Mouse (Mus musculus): Measurements from ENCODE around the gene Eda.

Eda gene

DNA sequence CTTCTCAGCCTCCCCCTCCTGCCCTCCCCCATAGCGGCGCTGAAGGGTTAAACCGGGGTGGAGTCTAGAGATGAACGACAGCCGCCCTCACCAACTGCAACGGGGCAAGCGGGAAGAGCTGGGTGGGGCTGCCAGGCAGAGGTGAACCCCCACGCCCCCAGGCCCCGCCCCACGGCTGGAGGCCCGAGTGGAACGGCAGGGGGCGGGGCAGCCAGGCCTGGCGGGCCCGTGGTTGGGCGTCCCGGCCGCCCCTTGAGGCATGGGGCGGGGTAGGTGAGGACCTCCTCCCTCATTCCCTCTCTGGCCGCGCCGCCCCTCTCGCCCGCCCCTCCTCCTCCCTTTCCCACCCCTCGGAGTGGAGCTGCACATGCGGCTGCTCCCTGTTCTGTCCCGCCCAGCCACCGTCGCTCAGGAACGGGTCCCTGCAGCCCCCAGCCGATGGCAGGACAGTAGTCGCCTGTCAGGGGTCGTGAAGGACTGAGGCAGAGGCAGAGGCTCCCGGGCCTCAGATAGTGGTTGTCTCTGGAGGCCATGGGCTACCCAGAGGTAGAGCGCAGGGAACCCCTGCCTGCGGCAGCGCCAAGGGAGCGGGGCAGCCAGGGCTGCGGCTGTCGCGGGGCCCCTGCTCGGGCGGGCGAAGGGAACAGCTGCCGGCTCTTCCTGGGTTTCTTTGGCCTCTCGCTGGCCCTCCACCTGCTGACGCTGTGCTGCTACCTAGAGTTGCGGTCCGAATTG, at the start of gene Eda:
Gene Eda, plus strand, starts transcription at position 357 of the 735 bp plus-strand sequence.
- peak; percentile 66 for DNase-seq

DNA sequence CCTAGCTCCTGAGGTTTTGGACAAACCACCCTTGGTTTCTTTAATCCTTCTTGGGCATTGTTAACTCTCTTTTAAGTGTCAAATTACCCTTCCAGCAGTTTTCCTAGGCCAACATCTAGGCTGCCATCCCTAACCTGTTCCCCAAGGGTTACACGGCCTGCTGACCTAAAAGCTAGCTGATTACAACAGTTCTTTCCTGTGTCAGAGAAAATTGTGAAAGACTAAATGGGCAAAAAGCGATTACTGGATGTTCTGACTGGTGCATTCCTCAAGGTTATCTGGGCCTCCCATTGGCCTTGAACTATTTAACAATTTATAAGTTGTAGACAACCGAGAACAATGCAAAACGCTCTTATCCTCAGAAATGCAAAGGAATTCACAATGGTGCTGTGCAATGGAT, 14.4 kb upstream of the Eda start:
- no peak for DNase-seq

DNA sequence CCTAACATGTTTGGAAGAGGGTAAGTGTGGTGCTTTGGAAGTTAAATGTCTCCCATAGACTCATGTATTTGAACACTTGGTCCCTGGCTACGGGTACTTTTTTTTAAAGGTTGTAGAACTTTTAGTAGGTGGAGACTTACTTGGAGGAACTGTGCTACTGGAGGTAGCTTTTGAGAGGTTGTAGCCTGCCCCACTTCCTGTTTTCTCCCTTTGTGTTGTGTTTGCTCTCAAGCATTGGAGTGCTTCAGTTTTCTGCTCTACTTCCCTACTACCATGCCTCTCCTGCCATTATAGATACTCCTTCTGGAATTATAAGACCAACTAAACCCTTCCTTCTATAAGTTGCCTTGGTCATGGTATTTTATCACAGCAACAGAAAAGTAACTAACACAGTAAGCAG, 5.3 kb upstream of the Eda start:
- DNase-seq: no peak

DNA sequence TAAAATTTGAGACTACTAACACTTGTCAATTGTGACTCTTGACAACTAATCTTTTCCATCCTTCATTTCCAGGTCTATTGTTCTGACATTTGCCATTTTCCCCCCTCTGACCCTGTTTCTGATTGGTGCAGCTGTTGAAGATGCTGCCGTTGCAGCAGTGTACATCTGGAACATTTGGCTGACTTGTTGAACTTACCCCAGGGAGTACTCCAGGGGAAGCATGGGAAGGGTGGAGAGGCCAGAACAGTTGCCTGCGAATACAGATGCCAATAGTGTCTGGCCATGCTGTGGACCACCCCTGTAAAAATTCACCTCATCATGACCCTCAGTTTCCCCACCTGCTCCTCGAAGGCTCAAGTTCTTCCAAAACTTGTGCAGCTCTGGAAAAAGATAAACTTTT, 1.0 kb upstream of the Eda start:
- no peak for DNase-seq

DNA sequence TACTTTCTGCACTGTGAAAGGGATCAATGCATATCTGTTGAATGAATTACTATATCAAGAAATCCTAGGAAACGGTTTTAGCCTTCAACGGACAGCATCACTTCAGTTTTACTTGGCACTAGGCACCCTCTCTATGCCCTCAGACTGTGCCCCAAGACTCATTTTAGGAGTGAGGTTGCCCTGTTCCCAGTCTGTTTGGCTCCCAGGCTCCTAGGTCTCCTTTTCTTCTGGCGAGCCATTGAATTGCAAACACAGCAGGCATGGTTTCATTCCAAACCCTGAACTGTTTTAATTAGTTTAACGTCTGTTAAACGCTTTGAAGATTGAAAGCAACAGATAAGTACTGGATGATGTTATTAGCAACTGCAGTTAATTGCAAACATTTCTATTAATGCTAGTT, 603 bp upstream of the Eda start:
- no peak for DNase-seq

DNA sequence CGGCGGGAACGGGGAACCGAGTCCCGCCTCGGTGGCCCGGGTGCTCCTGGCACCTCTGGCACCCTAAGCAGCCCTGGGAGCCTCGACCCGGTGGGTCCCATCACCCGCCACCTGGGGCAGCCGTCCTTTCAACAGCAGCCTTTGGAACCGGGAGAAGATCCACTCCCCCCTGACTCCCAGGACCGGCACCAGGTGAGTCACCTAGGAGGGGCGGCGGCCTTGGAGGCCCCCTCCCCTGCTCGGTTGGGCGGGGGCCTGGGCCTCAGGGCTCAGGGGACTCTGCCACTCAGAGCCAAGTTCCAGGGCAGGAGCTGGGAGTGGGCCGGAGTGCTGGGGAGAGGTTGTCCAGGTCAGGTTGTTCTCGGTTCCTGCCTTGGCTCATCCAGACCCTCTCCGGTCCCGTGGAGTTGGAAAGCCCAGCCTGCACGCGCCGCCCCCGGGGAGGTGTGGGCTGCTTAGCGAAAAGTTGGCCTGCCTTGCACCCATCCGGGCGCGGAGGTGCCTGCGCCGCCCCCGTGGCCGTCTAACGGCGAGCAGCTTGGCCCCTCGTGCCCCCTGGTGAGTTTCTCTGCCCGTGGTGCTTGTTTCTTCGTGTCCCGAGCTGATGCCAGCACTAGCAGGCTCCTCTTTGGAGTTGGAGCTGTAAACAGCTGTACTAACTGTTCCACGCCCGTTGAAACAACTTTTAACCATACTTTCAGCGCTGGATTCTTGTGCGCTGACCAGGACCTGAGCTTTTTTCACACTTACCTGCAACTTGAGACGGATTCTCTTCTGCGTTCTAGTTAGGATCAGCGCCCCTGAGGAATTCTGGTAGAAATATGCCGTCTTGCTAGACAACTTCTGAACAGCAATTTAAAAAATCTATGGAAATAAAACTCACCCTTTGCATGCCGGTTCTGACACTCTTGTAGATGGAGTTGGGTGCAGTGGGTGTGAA, 849 bp downstream of the Eda start:
- peak; percentile 9 for DNase-seq

DNA sequence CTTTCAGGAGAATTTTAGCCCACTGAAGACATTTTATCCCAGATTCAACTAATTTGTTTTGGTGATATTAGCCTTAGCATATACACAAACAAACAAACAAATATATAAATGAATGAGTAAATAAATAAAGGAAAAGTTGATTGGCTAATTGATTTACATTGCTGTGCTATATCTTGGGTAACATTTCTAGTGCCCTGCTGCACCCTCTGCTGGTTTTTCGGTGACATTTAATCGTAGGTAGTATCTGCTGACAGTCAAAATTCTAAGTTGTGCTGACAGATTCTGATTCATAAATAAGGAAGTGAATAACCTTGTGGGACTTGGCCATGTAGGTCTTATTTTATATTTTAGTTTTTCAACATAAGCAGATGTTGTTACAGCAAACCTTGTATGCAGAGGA, 2.9 kb downstream of the Eda start:
- DNase-seq: no peak

DNA sequence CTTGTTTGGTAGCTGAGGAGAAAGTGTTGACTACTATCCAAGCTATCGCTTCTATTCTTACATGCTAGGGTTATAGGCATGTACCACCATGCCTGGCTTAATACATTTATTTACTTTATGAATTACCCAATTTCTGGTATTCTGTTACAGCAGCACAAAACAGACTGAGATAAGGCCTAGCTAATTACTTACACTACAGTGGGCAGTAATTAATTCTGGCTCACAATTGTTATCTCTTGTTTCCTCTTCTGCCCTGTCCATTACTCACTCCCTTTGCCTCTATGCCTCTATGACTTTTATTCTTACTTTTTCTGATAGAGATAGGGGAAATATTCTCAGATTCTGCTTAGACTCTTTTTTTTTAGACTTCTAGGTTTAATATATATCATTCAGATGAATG, 18.0 kb downstream of the Eda start:
- no peak for DNase-seq

DNA sequence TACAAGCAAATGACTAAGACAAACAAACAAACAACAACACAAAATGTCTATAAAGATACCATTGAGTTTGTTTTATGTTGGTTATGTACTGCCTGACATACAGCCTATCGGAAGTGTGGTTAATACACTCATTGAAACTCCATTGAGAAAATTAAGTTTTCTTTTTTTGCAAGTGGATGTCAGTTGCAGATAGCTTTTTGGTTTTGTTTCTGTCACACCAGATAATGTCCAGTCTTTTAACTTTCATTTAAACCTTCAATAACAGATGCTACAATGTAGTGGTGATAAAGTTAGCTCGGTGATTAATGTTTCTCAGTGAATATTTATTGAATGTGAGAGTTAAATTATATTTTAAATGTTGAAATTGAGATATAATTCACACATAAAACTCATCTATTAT, 23.9 kb downstream of the Eda start:
- no peak for DNase-seq

DNA sequence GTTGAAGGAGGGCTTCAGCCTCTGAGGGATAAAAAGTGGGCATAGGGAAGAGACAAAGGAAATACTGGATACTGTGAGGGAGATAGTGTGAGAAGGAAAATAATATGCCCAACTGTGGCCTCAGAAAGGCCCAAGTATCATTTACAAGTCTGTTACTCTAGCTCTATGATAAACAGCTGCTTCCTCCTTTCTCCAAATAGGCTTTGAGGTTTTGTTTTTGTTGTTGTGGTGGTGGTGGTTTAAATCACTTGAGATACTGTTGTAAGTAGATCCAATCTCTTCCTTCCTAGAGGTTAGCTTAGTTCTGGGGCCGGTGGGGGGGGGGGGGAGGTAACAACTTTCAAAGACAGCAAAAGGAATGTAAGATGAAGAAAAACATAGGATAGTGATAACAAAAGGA, 143.0 kb downstream of the Eda start:
- no peak for DNase-seq

DNA sequence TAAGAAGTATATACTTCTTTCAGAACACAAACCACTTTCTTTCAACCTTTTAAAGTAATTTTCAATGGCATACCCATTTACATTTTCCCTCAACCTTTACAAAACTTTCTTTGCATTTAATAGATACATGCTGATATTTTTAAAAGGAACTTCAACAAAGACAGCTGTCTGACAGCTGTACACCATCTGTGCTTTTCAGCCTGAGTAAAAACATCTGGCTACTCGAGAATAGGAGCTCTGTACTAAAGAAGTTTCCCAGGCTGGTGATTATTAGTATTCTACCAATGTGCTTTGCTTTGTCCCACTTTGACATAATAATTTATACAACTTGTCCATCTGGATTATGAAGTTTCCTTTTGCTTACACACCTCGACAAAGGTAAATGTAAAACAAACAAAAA, 219.9 kb downstream of the Eda start:
- no peak for DNase-seq

DNA sequence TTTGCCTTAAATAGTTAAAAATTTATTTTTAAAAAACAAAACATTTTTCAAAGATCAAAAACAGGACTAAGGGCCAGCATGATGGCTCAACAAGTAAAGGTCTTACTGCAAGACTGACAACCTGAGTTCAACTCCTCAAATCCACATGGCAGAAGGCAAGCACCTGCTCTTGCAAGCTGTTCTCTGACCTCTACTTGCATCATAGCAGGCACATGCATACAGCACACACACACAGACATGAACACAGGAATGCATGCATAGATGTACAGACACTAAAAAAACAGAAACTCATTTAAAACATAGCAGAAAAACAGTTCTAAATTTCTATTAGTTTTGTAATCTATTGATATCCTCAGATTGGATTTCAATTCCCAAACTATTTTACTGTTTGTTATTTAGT, 338.2 kb downstream of the Eda start:
- DNase-seq: no peak

DNA sequence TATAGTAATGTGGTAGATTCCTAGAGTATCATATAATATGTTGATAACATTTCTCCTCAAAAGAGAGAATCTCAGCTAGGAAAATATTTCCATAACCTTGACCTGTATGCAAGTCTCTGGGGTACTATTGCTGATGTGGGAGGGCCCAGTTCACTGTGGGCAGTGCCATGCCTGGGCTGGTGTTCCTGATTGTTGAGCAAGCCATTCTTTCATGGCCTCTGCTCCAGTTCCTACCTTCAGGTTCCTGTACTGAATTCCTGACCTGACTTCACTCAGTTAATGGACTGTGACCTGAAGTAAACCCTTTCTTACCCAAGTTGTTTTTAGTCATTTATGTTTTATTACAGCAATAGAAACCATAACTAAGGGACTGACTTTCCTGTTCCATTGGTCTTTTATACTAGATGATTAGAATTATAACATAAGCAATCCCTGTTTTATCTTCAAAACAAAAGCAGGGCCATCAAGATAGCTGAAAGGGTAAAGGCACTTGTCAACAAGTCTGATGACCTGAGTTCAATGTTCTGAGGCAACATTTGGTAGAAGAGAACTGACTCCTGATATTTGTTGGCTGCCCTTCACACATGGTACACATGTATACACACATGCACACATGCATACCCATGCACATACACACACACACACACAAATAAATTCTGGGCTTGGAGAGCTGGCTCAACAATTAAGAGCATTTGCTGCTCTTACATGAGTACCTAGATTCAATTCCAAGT, 338.9 kb downstream of the Eda start:
- DNase-seq: no peak

DNA sequence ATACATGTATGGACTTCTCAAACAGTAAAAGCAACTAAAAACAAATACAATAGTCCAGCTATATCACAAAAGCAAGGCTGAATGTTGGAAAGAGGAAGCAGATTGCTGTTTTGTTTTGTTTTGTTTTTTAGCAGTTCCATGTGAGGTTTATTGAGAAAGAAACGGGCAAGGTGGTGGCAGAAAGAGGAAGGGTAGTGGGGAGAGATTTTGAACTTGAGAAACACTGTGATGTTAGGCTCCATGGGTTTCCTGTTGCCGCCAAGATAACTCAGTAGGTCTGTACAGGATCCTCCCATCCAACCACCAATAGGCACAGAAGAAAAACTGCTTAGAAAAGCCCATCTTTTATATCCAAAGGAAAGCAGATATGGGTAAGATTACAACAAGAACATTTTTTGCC, 365.3 kb downstream of the Eda start:
- no peak for DNase-seq

DNA sequence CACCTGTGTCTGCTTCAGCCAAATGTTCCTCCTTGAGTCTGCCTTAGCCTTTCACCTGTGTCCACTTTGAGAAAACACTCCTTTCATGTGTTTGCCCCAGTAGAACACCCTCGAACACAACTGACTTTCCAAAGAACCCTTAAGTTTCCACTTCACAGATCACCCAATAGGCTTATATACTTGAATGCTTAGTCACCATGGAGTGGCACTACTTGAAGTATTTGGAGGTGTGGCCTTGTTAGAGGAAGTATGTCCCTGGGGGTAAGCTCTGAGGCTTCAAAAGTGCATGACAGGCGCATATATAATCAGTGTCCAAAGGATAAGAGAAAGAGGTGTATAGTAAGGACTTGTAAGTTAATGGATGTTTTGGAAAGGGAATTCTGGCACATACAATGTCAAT, 369.0 kb downstream of the Eda start:
- DNase-seq: no peak

DNA sequence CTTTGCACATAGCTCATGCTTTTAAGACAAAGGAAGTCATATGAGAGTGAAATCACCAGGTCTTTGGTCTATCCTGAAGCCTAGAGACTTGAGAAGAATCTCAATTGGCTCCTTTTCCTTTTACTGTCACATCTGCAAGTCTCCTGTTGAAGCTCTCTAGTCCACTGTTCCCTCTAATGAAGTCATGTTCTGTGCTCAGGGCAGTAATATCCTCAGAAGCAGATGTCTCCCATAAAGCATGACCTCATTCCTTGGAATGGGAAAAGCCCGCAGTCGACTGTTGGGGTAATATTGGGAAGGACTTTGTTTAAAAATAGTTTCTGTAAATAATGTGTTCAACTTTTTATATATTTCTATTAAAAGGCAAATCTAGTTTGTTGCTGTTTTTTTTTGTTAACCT, 381.6 kb downstream of the Eda start:
- DNase-seq: no peak

DNA sequence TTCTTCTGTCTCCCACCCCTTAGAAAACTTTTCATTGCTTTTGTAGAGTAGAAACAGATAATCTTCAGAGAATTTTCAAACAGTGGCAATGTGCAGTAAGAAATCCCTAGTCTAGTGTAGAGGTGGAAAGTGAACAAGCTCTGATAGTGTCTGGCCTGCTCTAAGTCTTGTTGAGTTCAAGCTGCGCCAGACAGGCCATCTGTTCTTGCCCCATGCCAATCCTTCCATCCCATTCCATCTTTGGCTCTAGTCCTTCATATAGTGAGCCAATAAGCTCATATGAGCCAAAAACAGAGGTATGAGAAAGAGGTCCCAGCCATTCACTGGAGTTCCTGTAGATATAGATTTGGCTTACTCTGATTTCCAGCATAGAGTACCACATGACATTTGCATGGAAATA, 414.5 kb downstream of the Eda start:
- DNase-seq: no peak

DNA sequence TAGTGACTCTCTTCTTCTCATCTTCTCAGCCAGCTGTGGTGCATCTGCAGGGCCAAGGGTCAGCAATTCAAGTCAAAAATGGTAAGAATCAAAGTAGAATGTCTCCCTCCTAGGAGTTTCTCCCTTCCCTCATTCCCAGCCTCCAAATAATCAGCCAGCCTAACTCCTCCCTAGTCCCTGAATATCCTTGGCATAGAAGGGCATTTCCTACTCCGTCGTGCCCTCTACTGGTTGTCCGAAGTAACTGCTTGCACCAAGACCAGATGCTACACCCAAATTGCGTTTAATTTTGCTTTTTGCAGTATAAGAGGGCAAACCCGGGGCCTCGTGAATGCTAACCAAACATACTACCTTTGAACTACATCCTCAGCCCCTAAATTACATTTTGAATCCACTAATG, 416.9 kb downstream of the Eda start:
- peak; percentile 15 for DNase-seq

DNA sequence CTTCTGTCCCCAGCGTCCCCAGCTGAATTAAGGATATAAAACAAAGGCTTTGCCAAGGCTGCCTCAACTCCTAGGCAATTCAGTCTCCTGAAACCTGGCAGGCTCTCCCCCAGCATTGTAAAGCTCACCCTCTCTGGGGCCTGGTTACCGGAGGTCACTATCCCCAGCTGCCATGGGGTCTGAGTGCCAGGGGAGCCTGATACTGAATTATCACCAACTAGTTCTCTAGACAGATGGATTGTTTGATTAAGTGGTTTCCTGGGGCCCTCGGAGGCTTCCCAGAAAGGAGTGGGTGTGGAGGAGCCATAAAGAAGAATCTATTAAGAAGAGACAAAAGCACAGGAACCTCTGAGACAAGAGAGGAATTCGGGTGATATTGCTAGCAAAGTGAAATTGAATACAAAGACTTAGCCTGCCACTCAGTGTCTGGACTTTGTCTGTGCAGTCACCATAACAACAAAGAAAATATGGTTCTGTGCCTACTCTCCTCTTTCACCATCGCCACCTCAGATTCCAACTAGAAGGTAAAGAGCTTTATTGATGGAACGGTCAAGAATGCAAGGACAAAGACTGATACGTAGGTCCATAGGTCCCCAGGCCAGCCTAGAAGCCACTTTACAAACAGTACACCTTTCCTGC, 418.9 kb downstream of the Eda start:
- no peak for DNase-seq

DNA sequence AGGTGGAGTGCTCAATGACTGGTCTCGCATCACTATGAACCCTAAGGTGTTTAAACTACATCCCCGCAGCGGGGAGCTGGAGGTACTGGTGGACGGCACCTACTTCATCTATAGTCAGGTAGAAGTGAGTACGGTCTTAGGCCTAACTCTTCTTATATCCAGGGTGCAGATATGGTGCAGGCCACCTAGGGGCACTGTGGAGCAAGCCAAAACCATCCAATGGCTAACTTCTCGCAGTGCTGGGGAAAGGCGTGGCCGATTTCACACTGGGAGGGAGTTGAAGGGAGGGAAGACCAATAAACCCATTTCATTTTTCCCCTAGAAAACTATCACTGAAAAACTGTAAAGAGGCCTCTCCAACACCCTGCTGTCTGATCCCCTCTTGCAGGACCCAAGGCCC, 419.6 kb downstream of the Eda start:
- DNase-seq: peak; percentile 6

DNA sequence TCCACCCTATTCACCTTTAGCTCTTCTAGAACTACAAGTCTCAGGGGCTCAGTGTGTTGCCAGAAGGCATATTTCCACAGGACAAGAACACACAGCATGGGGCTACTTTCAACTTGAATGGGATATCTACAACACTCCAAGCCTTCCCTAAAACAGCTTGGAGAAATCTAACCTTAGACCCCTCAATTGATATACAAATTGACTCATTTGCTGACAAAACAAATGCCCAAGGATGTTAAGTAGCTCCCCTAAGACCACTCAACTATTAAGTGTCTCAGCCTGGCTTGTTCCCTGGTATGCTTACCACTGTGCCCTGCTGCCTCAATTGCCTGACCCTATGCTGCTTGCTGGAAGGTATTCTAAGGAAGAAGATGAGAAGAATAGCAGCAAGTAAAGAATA, 425.5 kb downstream of the Eda start:
- no peak for DNase-seq

DNA sequence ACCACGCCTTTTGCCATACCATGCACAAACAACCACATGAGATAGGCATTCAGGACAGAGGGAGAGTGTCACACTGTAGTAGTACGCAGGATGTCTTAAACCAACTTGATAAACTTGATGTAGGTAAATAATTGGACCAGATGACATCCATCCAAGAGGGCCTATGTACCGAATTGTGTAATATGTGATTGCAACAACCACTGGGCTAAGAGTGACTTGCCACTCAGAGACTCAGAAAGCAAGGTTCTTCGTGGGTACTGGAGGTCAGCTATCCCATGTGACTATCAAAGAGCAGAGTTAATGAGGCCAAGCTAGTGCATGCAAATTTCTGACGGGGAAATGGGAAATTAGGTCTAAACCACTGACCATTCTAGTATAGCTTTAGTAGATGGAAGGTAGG, 426.3 kb downstream of the Eda start:
- no peak for DNase-seq

DNA sequence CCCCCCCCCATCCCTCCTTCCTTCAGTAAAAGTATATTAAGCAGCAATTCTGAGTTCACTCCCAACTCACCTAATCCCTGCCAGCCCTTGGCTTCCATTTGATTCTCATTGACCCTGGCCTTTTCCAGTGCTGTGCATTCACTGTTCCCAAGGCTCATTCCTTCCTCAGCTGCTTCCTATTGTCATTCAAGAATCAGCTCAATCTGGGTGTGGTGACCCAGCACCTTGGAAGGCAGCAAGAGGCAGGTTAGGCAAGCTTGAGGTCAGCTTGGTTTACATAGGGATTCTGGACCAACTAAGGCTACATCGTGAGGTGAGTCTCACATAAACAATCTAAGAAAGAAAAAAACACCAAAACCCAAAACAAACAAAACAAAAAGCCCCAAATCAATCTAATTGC, 433.8 kb downstream of the Eda start:
- no peak for DNase-seq
